Mouse (Mus musculus) liver, embryonic 16.5 days (tissue): Measurements from ENCODE around the gene Nfia. TPM values are rescaled to one million over a fixed set of nuclear protein-coding genes. Genes with fewer than 3 reads are reported as not detected.

Experiments
- ATAC-seq: fragments of 200-750 bp; cut with Nextera tagmentation; 2 replicates; pipeline ENCODE4 v1.8.0; 2017; ENCODE audit warnings: low read depth, mild to moderate bottlenecking, moderate number of reproducible peaks, moderate library complexity
- H3K27ac ChIP-seq: fragments of 300-500 bp; sonication (generic); 2 replicates; pipeline ENCODE4 v1.5.1; 2014; ENCODE audit warnings: mild to moderate bottlenecking, low read length
- H3K27me3 ChIP-seq: fragments of 300-500 bp; sonication (generic); 2 replicates; pipeline ENCODE4 v1.6.1; 2014; ENCODE audit warnings: low read depth, low read length, mixed read lengths; ENCODE audit not compliant: control insufficient read depth, insufficient read depth
- H3K36me3 ChIP-seq: fragments of 300-500 bp; sonication (generic); 2 replicates; pipeline ENCODE4 v1.6.1; 2014; ENCODE audit warnings: mild to moderate bottlenecking; ENCODE audit not compliant: control insufficient read depth, insufficient read depth
- H3K4me1 ChIP-seq: fragments of 300-500 bp; sonication (generic); 2 replicates; pipeline ENCODE4 v1.6.1; 2014; ENCODE audit warnings: low read depth, low read length, mixed read lengths; ENCODE audit not compliant: control insufficient read depth
- H3K4me2 ChIP-seq: fragments of 300-500 bp; sonication (generic); 2 replicates; pipeline ENCODE4 v1.6.1; 2014; ENCODE audit warnings: low read depth, low read length, mixed read lengths
- H3K4me3 ChIP-seq: fragments of 300-500 bp; sonication (generic); 2 replicates; pipeline ENCODE4 v1.5.1; 2014; ENCODE audit warnings: low read depth, mild to moderate bottlenecking, low read length
- H3K9ac ChIP-seq: fragments of 300-500 bp; sonication (generic); 2 replicates; pipeline ENCODE4 v1.6.1; 2014; ENCODE audit warnings: low read depth, low read length
- H3K9me3 ChIP-seq: fragments of 300-500 bp; sonication (generic); replicated peaks from 2 replicates; pipeline ENCODE4 v1.6.1; 2016; ENCODE audit warnings: low read length; ENCODE audit not compliant: control insufficient read depth
- WGBS: fragments of 180-500 bp; shearing (Covaris S2); extraction: QIAGEN DNeasy Blood & Tissue Kit; methylation state at CpG from one replicate; pipeline ENCODE4 v1.1.7; 2014; ENCODE audit not compliant: insufficient replicate concordance; 5-methylcytosine and 5-hydroxymethylcytosine counted together
- polyA plus RNA-seq: library from polyadenylated mRNA; unstranded; fragments of >200 nt; fragmentation: Nextera tagmentation; extraction: Ambion mirVana; gene quantifications from 2 replicates; pipeline ENCODE4 v1.2.1, GENCODE M21; 2015

Nfia gene
- polyA plus RNA-seq, 1 experiment from 2014 or later, result 5.7 TPM

DNA sequence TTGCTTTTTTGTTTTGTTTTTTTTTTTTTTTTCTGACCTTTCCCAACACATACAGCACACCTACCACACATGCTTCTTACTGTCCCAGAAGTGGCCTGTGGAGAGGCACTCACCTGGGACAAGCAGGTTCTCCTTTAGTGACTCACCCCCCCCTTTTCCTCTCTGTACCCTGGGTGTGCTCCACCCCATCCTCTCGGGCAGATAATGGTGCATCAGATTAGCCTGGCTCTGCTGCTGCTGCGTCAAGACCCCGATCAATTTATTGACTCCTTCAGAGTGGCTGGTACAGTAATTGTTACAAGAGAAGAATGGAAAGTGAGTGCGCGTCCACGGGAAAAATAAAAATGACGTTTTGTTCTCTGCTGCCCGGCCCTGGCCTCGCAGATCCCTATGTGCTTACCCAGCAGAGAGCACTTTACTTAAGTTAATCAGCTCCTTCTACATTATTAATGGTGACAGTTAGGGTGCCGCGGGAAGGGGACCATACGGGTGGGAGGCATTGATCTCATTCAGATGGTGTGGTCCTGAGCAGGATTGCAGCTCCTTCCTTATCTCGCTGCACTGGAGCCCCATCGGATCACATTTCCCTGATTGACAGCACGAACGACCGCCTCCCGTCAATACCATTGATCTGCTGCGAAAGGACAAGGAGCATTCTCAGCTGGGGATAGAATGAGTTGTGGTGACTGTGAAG, 321.7 kb downstream of the Nfia start:
- H3K36me3 ChIP-seq, result no peaks in the 10 kb centered on the region
- H3K27ac ChIP-seq, result no peak overlapping the region
- no peak overlapping the region for H3K4me2 ChIP-seq
- H3K9me3 ChIP-seq, result no peaks in the 10 kb centered on the region
- H3K4me3 ChIP-seq, result no peak overlapping the region
- no peaks in the 10 kb centered on the region for H3K27me3 ChIP-seq
- no peak overlapping the region for H3K9ac ChIP-seq
- 21% methylated on average over 19 of the region's 19 CpGs for WGBS
- no peak for ATAC-seq
- peaks cover 10% of the 10 kb centered on the region for H3K4me1 ChIP-seq

DNA sequence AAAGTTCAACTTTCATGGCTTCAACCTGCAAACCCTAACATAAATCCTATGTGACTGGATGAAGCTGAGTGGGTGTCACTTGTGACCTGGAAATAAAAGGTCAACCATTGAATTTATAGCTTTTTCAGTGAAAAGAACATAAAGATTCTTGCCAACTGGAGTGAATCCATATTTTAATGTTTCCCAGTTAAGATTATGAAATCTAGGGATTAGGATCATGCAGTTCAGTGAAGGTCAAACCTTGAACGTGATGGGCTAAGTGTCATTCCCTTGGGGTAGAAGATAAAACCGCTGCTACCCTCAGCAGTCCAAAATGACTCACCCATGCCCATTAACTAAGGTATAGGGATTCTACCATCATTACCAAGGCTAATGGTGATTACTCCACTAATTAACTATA, 322.5 kb downstream of the Nfia start:
- H3K4me2 ChIP-seq, result no peak overlapping the region
- WGBS, result 57% methylated on average over 2 of the region's 2 CpGs
- no peaks in the 10 kb centered on the region for H3K36me3 ChIP-seq
- no peak overlapping the region for H3K4me3 ChIP-seq
- no peak overlapping the region for H3K9ac ChIP-seq
- ATAC-seq, result no peak
- peaks cover 10% of the 10 kb centered on the region for H3K4me1 ChIP-seq
- H3K27me3 ChIP-seq, result no peaks in the 10 kb centered on the region
- no peaks in the 10 kb centered on the region for H3K9me3 ChIP-seq
- no peak overlapping the region for H3K27ac ChIP-seq

DNA sequence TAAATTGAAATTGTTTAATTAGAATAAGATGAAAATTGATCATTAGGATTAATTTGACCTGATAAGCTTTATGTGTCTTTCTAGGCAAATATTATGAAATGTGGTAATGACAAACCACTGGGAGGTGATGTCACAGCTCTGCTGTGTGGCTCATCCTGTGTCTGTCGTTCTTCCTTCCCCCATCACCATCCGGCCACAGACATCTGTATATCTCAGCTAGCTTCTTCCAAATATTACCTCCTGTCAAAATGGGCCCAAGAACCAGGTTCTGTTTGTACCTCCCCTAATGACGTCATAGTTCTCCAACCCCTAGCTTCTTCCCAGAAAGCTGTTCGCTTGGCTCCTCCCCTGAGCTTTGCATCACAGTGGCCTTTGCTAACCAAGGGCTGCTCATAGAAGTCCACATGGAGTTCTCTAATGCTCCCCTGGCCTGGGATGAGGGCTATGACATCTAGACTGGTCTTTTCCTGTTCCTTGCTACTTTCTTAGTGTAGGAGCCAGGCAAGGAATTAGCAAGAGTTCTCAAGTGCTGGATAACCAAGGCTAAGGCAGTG, 324.6 kb downstream of the Nfia start:
- H3K27me3 ChIP-seq, result no peaks in the 10 kb centered on the region
- H3K9me3 ChIP-seq, result no peaks in the 10 kb centered on the region
- no peak overlapping the region for H3K27ac ChIP-seq
- no peak overlapping the region for H3K4me2 ChIP-seq
- no peak overlapping the region for H3K9ac ChIP-seq
- WGBS, result 44% methylated on average over 4 of the region's 4 CpGs
- ATAC-seq, result no peak
- H3K36me3 ChIP-seq, result no peaks in the 10 kb centered on the region
- no peak overlapping the region for H3K4me3 ChIP-seq
- H3K4me1 ChIP-seq, result peaks cover 10% of the 10 kb centered on the region

DNA sequence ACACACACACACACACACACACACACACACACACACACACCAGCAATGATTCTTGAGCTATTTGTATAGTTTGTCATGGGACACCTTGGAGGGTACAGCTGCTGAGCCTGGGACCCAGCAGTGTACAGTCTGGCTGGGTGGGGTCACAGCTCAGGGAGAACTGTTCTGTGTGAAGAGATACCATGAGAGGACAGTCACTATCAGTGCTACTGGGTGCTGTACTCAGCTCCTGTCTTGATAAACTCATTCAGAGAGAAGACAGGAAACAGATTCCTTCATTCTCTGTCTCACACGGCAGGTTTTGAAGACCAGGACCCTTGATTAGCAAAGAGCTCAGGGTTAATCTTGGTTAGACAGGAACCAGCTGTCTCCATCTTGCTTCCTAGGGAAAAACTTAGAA, 326.1 kb downstream of the Nfia start:
- H3K9me3 ChIP-seq, result no peaks in the 10 kb centered on the region
- no peak overlapping the region for H3K4me2 ChIP-seq
- WGBS, result 0% methylated on average over 1 of the region's 1 CpGs
- H3K27me3 ChIP-seq, result no peaks in the 10 kb centered on the region
- peaks cover 10% of the 10 kb centered on the region for H3K4me1 ChIP-seq
- no peaks in the 10 kb centered on the region for H3K36me3 ChIP-seq
- peak; percentile 91 for ATAC-seq
- H3K9ac ChIP-seq, result no peak overlapping the region
- no peak overlapping the region for H3K27ac ChIP-seq
- no peak overlapping the region for H3K4me3 ChIP-seq

DNA sequence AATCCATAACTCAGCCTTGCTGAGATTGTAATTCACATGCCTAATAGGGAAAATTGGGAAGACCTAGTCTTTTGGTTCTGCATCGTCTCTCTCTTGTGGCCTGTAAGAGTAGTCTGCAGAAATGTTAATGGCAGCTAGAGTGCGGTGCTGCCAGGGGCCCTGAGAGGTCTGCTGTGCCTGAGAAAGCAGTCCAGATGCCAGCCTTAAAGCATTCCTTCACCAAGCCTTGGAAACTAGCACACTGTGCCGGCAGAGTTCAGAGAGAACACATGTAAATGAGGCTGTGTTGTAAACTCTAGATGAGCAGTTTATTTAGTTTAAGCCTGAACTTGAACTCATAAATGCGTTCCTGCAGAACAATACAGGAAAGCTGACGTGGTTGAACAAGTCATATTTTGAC, 326.9 kb downstream of the Nfia start:
- no peak for ATAC-seq
- H3K27me3 ChIP-seq, result no peaks in the 10 kb centered on the region
- 75% methylated on average over 5 of the region's 5 CpGs for WGBS

DNA sequence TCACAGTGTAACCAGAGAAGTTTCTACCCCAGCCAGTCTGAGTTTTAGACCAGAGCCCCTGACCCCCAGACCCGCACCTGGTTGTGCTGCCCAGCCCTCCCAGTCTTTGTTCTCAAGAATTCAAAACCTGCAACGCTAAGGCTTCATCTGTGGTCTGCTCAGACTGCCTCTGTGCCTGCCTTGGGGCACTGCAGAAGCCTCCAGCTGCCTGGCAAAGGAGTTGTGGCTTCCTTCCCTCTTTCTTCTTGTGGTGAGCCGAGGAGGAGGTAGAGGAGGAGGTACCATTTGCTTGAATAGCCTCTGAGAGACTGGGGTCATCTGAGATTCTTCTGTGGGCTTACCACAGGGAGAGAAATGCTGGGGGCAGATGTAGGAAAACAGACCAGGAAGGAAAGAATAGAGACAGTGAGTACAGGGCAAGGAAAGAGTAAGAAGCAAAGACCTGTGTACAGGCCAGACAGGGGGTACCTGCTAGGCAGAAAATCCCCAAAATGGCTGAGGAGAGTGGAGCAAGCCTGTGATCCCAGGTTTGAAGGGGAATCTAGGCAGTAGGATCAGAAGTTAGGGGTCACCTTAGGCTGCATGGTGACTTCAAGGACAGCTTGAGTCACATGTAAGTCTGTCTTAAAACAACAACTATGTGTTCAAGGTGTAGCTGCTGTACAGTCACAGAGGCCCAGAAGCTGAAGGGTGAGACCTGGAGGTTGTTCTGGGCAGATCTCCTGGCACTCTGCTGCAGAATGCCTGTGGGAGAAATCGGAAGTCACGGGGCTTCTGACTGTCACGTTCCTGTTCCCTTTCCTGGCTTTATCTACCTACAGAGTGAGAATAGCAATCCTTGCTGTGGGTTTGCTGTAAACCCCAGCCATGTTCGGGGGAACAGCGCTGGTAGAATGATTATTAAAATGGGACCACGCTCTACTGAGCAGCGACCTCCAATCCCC, 328.9 kb downstream of the Nfia start:
- H3K4me2 ChIP-seq, result no peak overlapping the region
- H3K27ac ChIP-seq, result no peak overlapping the region
- ATAC-seq, result no peak
- H3K36me3 ChIP-seq, result no peaks in the 10 kb centered on the region
- no peaks in the 10 kb centered on the region; the same call in 1 of the 2 replicates for H3K27me3 ChIP-seq
- WGBS, result 37% methylated on average over 10 of the region's 10 CpGs
- H3K4me1 ChIP-seq, result peaks cover 6% of the 10 kb centered on the region
- no peaks in the 10 kb centered on the region for H3K9me3 ChIP-seq
- no peak overlapping the region for H3K4me3 ChIP-seq
- no peak overlapping the region for H3K9ac ChIP-seq

More for the DNA sequence above, 326.9 kb downstream of the Nfia start:
- Histone ChIP-seq H3K27ac (no peak overlapping the region), H3K9me3 (no peaks in the 10 kb centered on the region), H3K36me3 (no peaks in the 10 kb centered on the region), H3K4me1 (peaks cover 7% of the 10 kb centered on the region), H3K4me3 (no peak overlapping the region), H3K9ac (no peak overlapping the region), H3K4me2 (no peak overlapping the region)

DNA sequence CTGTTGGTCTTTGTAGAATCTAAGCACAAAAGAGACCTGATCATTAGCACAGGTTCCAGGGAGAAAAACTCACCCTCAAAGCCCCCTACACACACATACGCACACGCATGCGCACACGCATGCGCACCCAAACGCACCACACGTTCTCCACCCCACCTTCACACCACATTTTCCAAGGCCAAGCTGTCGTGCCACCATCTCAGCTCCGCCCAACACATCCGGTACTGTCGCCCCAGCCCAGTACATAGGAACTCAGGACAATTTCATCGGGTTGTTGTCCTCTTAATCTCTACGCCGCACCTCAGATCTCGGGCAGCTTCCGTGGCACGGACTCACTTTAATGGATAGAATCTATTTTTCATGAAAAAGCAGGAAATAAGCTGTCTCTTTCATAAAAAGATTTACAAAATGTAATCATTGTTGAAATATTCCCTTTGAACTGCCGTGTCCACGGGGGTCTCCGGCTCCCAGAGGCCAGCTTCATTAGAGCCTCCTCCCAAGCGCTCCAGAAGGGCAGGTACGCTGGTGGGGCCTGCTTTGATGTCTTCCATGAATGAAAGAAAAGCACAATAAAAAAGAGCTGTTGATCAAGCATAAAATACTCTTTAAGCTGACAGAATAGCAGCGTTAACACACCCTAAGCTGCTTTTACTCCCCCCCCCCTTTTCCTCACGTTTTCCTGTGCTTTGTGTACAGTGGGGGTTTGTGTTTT, 330.2 kb downstream of the Nfia start:
- Histone ChIP-seq H3K27ac (no peak overlapping the region), H3K4me3 (no peak overlapping the region), H3K4me1 (peaks cover 6% of the 10 kb centered on the region), H3K27me3 (peaks cover 2% of the 10 kb centered on the region; the same call in 1 of the 2 replicates), H3K36me3 (no peaks in the 10 kb centered on the region), H3K9ac (no peak overlapping the region), H3K4me2 (no peak overlapping the region), H3K9me3 (no peaks in the 10 kb centered on the region)
- WGBS, result 73% methylated on average over 24 of the region's 24 CpGs
- ATAC-seq, result no peak

DNA sequence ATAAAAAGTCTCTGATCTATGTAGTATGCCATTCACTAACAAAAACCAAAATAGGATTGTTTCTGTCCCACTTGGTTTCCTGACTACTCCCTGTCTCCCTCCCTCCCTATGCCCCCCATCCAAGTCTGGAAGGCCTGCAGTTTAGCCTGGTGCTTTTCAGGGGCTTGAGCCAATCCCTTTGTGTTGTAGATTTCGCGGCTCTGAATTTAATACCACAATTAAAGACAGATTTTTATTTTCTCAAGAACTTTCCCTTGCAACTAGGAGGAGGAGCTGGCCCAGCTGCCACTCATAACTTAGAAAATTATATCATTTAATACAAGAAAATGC, 330.8 kb downstream of the Nfia start:
- Histone ChIP-seq H3K4me3 (no peak overlapping the region), H3K4me1 (peaks cover 6% of the 10 kb centered on the region), H3K36me3 (no peaks in the 10 kb centered on the region), H3K27me3 (peaks cover 2% of the 10 kb centered on the region; the same call in 1 of the 2 replicates), H3K27ac (no peak overlapping the region), H3K9ac (no peak overlapping the region), H3K4me2 (no peak overlapping the region), H3K9me3 (no peaks in the 10 kb centered on the region)
- WGBS, result 63% methylated on average over 2 of the region's 2 CpGs
- ATAC-seq, result no peak
